Mouse (Mus musculus) lung, adult 2 months (tissue): ENCODE measurements around the gene Cd27.

Experiments used
- CTCF ChIP-seq: fragments of 200-500 bp; IDR thresholded peaks from 2 replicates; pipeline ENCODE4 v1.5.1; 2011; ENCODE audit warnings: mild to moderate bottlenecking, low read length, control low read depth; ENCODE audit not compliant: insufficient read depth
- POLR2A ChIP-seq: fragments of 200-500 bp; IDR thresholded peaks from 2 replicates; pipeline ENCODE4 v1.6.1; 2011; ENCODE audit warnings: low read depth, mild to moderate bottlenecking, control low read depth, low read length, borderline replicate concordance; ENCODE audit errors: extremely low read depth

GRCm38 (mm10) chr6:125264219-125264618, 27.4 kb upstream of the Cd27 start:
- no peak for TF ChIP-seq CTCF
- TF ChIP-seq POLR2A = no peak
